Mouse (Mus musculus) heart, adult 9 months (tissue): Measurements from ENCODE around the gene Mettl1.
A peak's percentile ranks its signal among the peaks of the same experiment; 100 is the strongest.
"Not testable (repeated sequence)": the region's sequence is repeated elsewhere in the genome, so short reads cannot be mapped to it uniquely, and the experiment has no call there.

Source experiments
- DNase-seq, 2 experiments: peaks; one replicate each; pipeline ENCODE4 v3.0.0; 2022; ENCODE audit warnings: low spot score in 2 of 2

The Mettl1 gene

DNA sequence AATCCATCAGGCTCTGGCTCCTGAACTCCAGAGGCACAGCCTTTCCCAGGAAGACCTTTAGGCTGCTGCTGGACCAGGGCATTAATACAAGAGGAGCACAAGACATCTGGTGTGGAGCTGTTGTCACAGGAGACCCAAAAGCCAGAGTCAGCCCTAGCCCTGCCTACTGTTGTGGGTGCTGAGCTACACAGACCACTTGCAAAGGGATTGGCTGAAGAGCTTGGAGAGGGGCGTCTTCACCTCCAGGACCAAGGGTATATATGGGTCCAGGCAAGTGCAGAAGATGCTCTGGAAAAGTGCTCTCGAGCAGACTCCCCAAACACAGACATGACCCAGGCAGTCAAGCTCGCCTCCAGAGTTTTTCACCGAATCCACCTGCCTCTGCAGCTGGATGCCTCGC lies 6.7 kb downstream of the Mettl1 start, which contains the start of gene Cyp27b1:
Gene Cyp27b1 (plus strand): TSS at position 297 of the 400 bp plus-strand sequence.
- DNase-seq: no peak

GRCm38 (mm10) chr10:127048608-127049394 lies 7.6 kb downstream of the Mettl1 start:
- DNase-seq: no peak

DNA sequence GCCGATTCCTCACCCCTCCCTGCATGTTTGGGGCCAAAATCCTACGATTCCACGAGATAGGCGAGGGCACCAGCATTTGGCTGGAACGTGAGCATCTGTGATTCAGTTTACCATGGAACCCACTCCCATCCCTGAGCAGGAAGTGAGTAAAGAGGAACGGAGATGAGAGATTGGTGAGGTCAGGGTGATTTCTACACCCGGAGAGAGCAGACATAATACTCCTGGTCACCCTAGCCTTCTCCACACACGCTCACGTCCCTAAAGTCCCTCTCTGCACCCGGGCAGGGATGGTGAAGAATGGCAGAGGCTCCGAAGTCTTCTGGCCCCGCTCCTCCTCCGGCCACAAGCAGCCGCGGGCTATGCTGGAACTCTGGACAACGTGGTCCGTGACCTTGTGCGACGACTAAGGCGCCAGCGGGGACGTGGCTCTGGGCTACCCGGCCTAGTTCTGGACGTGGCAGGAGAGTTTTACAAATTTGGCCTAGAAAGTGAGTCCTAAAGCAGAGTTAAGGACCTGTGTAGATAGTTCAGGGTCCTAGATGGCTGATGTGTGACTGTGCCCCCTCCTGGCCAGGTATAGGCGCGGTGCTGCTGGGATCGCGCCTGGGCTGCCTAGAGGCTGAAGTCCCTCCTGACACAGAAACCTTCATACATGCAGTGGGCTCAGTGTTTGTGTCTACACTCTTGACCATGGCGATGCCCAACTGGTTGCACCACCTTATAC lies 8.3 kb downstream of the Mettl1 start:
- DNase-seq: no peak

- DNase-seq: no peak
Observed at GRCm38 (mm10) chr10:127050119-127050474, 8.9 kb downstream of the Mettl1 start.

- no peak for DNase-seq
Observed at GRCm38 (mm10) chr10:127054646-127055045, 13.4 kb downstream of the Mettl1 start.

DNA sequence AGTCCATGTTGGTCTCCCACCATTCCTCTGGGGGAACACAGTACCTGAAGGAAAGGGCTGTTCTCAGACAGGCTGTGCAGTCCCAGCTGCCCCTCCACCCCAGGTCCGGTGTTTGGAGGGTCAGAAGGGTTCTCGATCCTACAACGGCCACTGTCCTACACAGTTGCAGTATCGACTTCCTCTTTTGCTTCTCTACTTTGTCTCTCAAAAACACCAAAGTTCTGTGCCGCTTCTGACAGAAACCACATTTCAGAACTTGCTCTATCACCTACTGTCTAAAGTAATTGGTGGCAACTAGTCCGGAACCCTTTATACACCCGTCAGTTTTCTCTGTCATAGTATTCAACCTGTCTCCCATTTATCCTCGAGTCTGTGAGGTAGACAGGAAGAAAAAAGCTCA lies 14.2 kb downstream of the Mettl1 start:
- no peak for DNase-seq

- DNase-seq: no peak
Observed at GRCm38 (mm10) chr10:127056490-127056889, 15.3 kb downstream of the Mettl1 start.

DNA sequence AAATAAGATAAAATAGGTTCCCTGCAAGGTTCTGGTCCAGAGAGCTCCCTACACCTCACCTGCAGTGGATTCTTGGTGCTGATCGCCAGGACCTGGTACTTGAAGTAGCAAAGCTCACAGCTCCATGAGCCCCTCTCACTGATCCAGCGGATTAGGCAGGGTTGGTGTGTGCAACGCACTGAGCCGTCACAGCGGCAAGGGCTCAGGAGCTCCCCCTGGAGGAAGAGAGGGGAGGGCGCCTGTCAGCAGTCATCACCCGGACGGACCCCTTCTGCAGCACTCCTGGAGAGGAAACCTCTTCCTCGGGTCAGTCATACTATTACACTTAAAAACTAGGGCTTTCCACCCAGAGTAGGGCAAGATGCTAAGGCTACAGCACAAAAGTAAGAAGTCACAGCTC lies 16.9 kb downstream of the Mettl1 start:
- DNase-seq: peak; percentile 63 to 64

GRCm38 (mm10) chr10:127058708-127059107 lies 17.5 kb downstream of the Mettl1 start:
- no peak for DNase-seq

DNA sequence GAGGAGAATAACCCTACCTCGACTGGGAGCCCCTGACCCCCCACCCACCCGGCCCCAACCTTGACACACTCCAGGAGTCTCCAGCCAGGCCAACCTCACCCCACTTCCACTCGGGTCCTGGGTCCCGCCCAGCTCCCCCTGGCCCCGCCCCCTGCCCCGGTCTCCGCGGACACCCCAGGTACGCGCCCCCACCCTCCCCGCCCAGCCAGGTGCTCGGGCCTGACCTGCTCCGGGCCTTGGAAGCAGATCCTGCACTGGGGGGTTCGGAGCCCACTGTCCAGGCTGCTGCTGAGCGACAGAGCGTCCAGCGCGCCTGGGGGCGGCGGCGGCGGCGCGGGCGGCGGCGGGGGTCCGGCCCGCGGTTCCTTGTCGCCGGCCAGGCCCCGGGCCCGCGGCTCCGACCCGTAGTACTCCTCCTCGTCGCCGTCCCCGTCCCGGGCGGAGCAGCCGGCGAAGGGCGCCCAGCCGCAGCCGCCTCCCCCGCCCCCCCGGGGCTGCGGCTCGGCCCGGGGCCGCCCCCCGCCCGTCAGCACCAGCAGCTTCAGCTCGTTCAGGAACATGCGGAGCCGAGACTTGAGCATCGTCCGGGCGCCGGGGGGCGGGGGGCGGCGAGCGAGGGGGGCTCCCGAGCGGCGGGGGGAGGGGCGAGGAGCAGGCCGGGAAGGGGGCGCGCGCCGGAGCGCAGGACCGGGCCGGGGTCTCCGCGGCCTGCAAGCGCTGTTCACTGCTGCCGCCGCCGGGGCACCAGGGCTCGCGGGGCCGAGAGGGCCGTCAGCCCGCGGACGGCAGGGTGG lies 18.2 kb downstream of the Mettl1 start:
- DNase-seq: no peak

GRCm38 (mm10) chr10:127059968-127060916 lies 19.0 kb downstream of the Mettl1 start, which contains the start of gene March9:
TSS of gene March9 (minus strand) at chr10:127060184.
- no peak for DNase-seq

GRCm38 (mm10) chr10:127061085-127061484 lies 19.9 kb downstream of the Mettl1 start:
- no peak for DNase-seq

GRCm38 (mm10) chr10:127061513-127061912 lies 20.3 kb downstream of the Mettl1 start:
- no peak for DNase-seq

GRCm38 (mm10) chr10:127062101-127062500 lies 20.9 kb downstream of the Mettl1 start:
- DNase-seq: not testable (repeated sequence)

GRCm38 (mm10) chr10:127062503-127062902 lies 21.3 kb downstream of the Mettl1 start:
- no peak for DNase-seq

DNA sequence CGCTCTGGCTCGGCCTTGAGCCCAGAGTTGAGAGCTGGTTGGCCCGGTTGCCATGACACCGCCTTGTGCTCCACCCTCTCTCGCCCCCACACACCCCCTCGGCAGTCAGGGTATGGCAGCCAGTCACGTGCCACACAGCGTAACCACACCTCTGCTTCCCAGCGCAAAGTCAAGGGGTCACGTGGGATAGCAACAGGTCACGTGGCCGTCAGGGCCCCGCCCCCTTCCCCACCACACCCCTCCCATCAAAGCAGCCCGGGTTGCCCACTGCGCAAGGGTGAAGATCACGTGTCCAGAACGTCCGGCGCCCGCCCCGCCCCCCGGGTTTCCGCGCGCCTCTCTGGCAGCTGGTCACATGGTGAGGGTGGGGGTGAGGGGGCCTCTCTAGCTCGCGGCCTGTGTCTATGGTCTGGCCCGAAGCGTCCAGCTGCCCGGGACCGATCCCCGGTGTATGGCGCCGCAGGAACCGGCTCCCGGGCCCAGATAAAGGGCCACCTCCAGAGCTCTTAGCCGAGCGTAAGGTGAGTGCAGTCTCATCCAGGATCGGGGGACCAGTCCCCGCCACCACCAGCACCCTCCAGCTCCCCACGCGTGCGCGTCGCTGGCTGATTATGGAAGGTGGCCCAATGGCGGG lies 22.1 kb downstream of the Mettl1 start, which contains the start of gene Cdk4:
Gene Cdk4 (plus strand): TSS at position 296 of the 634 bp plus-strand sequence.
- peak; percentile 98 to 99 for DNase-seq

GRCm38 (mm10) chr10:127063913-127064870 lies 23.0 kb downstream of the Mettl1 start:
- DNase-seq: no peak

GRCm38 (mm10) chr10:127065981-127066380 lies 24.8 kb downstream of the Mettl1 start:
- no peak for DNase-seq

DNA sequence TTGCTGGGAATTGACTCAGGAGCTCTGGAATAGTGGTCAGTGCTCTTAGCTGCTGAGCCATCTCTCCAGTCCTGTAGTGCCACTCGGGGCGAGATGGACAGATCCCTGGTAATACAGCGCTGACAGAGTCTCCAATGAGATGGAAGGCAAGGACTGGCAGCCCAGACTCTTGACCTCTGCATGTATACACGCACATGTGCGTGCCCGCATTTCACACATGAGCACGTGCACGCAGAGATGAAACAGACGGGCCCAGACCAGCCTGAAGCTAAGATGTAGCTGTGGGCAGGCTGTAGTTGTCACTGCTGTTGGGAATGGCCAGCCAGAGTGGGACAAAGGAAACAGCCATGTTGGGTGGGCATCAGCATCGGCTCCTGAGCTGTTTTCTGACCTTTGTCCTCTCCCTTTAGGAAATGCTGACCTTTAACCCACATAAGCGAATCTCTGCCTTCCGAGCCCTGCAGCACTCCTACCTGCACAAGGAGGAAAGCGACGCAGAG lies 25.4 kb downstream of the Mettl1 start:
- DNase-seq: no peak
